ENCODE assay signal across 16 mouse cellular contexts in genomic region chr11:19912661-19913060, GRCm38 (mm10). TPM values are rescaled to one million over a fixed set of nuclear protein-coding genes. Genes with fewer than 3 reads are reported as not detected.
DNase-seq lines count a peak whose midpoint lies in the region; ATAC-seq and TF ChIP-seq lines count a peak whose summit lies in the region.
"Had no signal": no experiment of that assay in that cellular context is flagged by ENCODE, and none has a peak within 500 bp of the region (broad histone marks: within the 10 kb centered on the region; RNA-seq: fewer than 3 reads in every experiment).

No protein-coding gene starts in this region.

- ATAC-seq in CD4-positive, CD25-positive, alpha-beta regulatory T cell, adult 4 months, result no peak
- ATAC-seq in liver, embryonic 14.5 days (ENCODE audit: insufficient read depth), result no peak
- ATAC-seq in liver, embryonic 11.5 days (replicated peaks; ENCODE audit: low FRiP score), result no peak
- no peak for ATAC-seq in frontal cortex, adult (ENCODE audit: low TSS enrichment)
- ATAC-seq: forebrain, embryonic 15.5 days had no signal

- TF ChIP-seq CTCF in liver, embryonic 14.5 days (IDR thresholded peaks at IDR 0.05; ENCODE audit: low read depth), result peak; percentile 46

- H3K27me3 ChIP-seq in liver, embryonic 14.5 days (ENCODE audit: control insufficient read depth, insufficient read depth, low read length), result no peaks in the 10 kb centered on the region
- H3K27me3 ChIP-seq in liver, embryonic 11.5 days (replicated peaks; ENCODE audit: control insufficient read depth, insufficient read depth, low read length), result no peaks in the 10 kb centered on the region
- H3K27me3 ChIP-seq: embryonic facial prominence, embryonic 15.5 days; forebrain, embryonic 15.5 days; kidney, embryonic 15.5 days had no signal

- no peak overlapping the region for H3K4me3 ChIP-seq in liver, embryonic 14.5 days (ENCODE audit: insufficient read depth in 1 of 2, low read depth in 2 of 2, low read length in 2 of 2)
- H3K4me3 ChIP-seq in liver, embryonic 11.5 days (ENCODE audit: low read depth, low read length), result no peak overlapping the region
- H3K4me3 ChIP-seq: embryonic facial prominence, embryonic 15.5 days; forebrain, embryonic 15.5 days; hindbrain, embryonic 13.5 days; kidney, embryonic 15.5 days; megakaryocyte, embryonic 14.5 days had no signal

- no peak for TF ChIP-seq EP300 in liver, embryonic 14.5 days (IDR thresholded peaks at IDR 0.05; ENCODE audit: low read depth)

- peak; percentile 44 for DNase-seq in CD4-positive, CD25-positive, alpha-beta regulatory T cell, adult 2 months (ENCODE audit: low read depth, low spot score)
- DNase-seq in liver, embryonic 14.5 days (ENCODE audit: low read depth in 3 of 3, low spot score in 3 of 3), result no peak
- DNase-seq in liver, embryonic 11.5 days (ENCODE audit: low spot score), result no peak
- DNase-seq in 3T3-L1 (ENCODE audit: low read depth, low spot score) (peak; percentile 34), R1 (ENCODE audit: low read depth, low spot score) (peak; percentile 77)
- no peak for DNase-seq in heart, adult 11 months
- DNase-seq: cerebellum, adult 2 months; gastrocnemius, postnatal 25 days; lung, adult 18-20 months had no signal

- H3K9ac ChIP-seq in liver, embryonic 14.5 days (replicated peaks), result no peak overlapping the region
- H3K9ac ChIP-seq in liver, embryonic 11.5 days (ENCODE audit: low read depth, low read length), result no peak overlapping the region
- H3K9ac ChIP-seq: embryonic facial prominence, embryonic 15.5 days; forebrain, embryonic 15.5 days; hindbrain, embryonic 13.5 days; kidney, embryonic 15.5 days had no signal

- H3K4me2 ChIP-seq in liver, embryonic 14.5 days (ENCODE audit: low read depth), result no peak overlapping the region
- H3K4me2 ChIP-seq in liver, embryonic 11.5 days, result no peak overlapping the region
- H3K4me2 ChIP-seq: embryonic facial prominence, embryonic 15.5 days; forebrain, embryonic 15.5 days; hindbrain, embryonic 13.5 days; kidney, embryonic 15.5 days had no signal

- 80% methylated on average over 5 of the region's 5 CpGs for WGBS in liver, embryonic 14.5 days (ENCODE audit: insufficient replicate concordance)
- 87% methylated on average over 5 of the region's 5 CpGs for WGBS in liver, embryonic 11.5 days

- no peak overlapping the region for H3K27ac ChIP-seq in liver, embryonic 14.5 days
- no peak overlapping the region for H3K27ac ChIP-seq in liver, embryonic 11.5 days (ENCODE audit: low read depth, low read length)
- H3K27ac ChIP-seq: embryonic facial prominence, embryonic 15.5 days; forebrain, embryonic 15.5 days; hindbrain, embryonic 13.5 days; kidney, embryonic 15.5 days had no signal

- H3K9me3 ChIP-seq in liver, embryonic 14.5 days (ENCODE audit: control insufficient read depth, low read length), result peaks cover 4% of the 10 kb centered on the region; the same call in 1 of the 2 replicates
- H3K9me3 ChIP-seq in liver, embryonic 11.5 days (ENCODE audit: control insufficient read depth, low read length), result no peaks in the 10 kb centered on the region
- H3K9me3 ChIP-seq: embryonic facial prominence, embryonic 15.5 days; forebrain, embryonic 15.5 days; kidney, embryonic 15.5 days had no signal

- H3K4me1 ChIP-seq in liver, embryonic 14.5 days (replicated peaks; ENCODE audit: control insufficient read depth in 2 of 2, insufficient read depth in 2 of 2, low read length in 1 of 2), result no peaks in the 10 kb centered on the region
- no peaks in the 10 kb centered on the region for H3K4me1 ChIP-seq in liver, embryonic 11.5 days (replicated peaks; ENCODE audit: control insufficient read depth, insufficient read depth, low read length)
- H3K4me1 ChIP-seq: forebrain, embryonic 15.5 days had no signal

- H3K36me3 ChIP-seq in liver, embryonic 14.5 days (replicated peaks; ENCODE audit: control insufficient read depth, insufficient read depth, low read depth), result no peaks in the 10 kb centered on the region
- no peaks in the 10 kb centered on the region for H3K36me3 ChIP-seq in liver, embryonic 11.5 days (ENCODE audit: control insufficient read depth, insufficient read depth, low read length)
- H3K36me3 ChIP-seq: embryonic facial prominence, embryonic 15.5 days; forebrain, embryonic 15.5 days; hindbrain, embryonic 13.5 days; kidney, embryonic 15.5 days had no signal

RNA-seq across cellular contexts. Expression of gene Spred2, which starts 11.5 kb away (rescaled TPM):
- polyA plus RNA-seq in CD4-positive, CD25-positive, alpha-beta regulatory T cell, adult 4 months (2017; shearing (Covaris generic)), result 1 to 10 TPM; 2.8 to 4.4 TPM
- polyA plus RNA-seq in liver, embryonic 14.5 days (2012; rRNA removed), result 3.1 and 3.4 TPM in 2 replicates
- 1.0 and 1.3 TPM in 2 replicates for polyA plus RNA-seq in liver, embryonic 14.5 days (2014; fragmentation: Nextera tagmentation; extraction: Ambion mirVana)
- polyA plus RNA-seq in liver, embryonic 11.5 days (2014; fragmentation: Nextera tagmentation; extraction: Ambion mirVana), result 4.8 and 5.0 TPM in 2 replicates

Comparison
In these comparisons a context has a peak if more than half of its experiments do, and no peak if none do; other contexts are left out.
1. DNase-seq: peak in CD4-positive, CD25-positive, alpha-beta regulatory T cell, adult 2 months (single experiment), 3T3-L1 (single experiment) and R1 (single experiment); none in liver, embryonic 14.5 days (0 of 3), liver, embryonic 11.5 days (single experiment) and heart, adult 11 months (single experiment).